Mouse (Mus musculus) right cerebral cortex, adult 2 months (tissue): ENCODE data around the gene Drd1.
A peak's percentile ranks its signal among the peaks of the same experiment; 100 is the strongest.

Experiments used
- DNase-seq, 2 experiments: peaks; one replicate each; pipeline ENCODE4 v3.0.0; 2021 to 2022; ENCODE audit warnings: low spot score in 2 of 2

The Drd1 gene

GRCm38 (mm10) chr13:54055448-54055861 lies at the start of gene Drd1:
Gene Drd1 (minus strand): TSS chr13:54055705.
- DNase-seq: peak; percentile 88

- DNase-seq: no peak
Measured at GRCm38 (mm10) chr13:54103866-54104265, 48.4 kb upstream of the Drd1 start.

GRCm38 (mm10) chr13:54103271-54103670 lies 47.8 kb upstream of the Drd1 start:
- DNase-seq: no peak

GRCm38 (mm10) chr13:54102061-54102460 lies 46.6 kb upstream of the Drd1 start:
- DNase-seq: no peak

- peak; percentile 71 to 79 for DNase-seq
Measured at GRCm38 (mm10) chr13:54101031-54101820, 45.7 kb upstream of the Drd1 start.

- DNase-seq: no peak
Measured at GRCm38 (mm10) chr13:54097797-54098196, 42.3 kb upstream of the Drd1 start.

- DNase-seq: no peak
Measured at GRCm38 (mm10) chr13:54097227-54097626, 41.7 kb upstream of the Drd1 start.

GRCm38 (mm10) chr13:54095721-54096120 lies 40.2 kb upstream of the Drd1 start:
- DNase-seq: no peak

- no peak for DNase-seq
Measured at GRCm38 (mm10) chr13:54094963-54095362, 39.5 kb upstream of the Drd1 start.

GRCm38 (mm10) chr13:54094349-54094748 lies 38.8 kb upstream of the Drd1 start:
- DNase-seq: no peak

- DNase-seq: no peak
Measured at GRCm38 (mm10) chr13:54091719-54092118, 36.2 kb upstream of the Drd1 start.

GRCm38 (mm10) chr13:54085266-54085665 lies 29.8 kb upstream of the Drd1 start:
- no peak for DNase-seq

GRCm38 (mm10) chr13:54084826-54085225 lies 29.3 kb upstream of the Drd1 start:
- DNase-seq: no peak

- no peak for DNase-seq
Measured at GRCm38 (mm10) chr13:54084178-54084577, 28.7 kb upstream of the Drd1 start.

GRCm38 (mm10) chr13:54082946-54083345 lies 27.4 kb upstream of the Drd1 start:
- no peak for DNase-seq

- DNase-seq: no peak
Measured at GRCm38 (mm10) chr13:54080785-54081184, 25.3 kb upstream of the Drd1 start.

- DNase-seq: no peak
Measured at GRCm38 (mm10) chr13:54079782-54080759, 24.6 kb upstream of the Drd1 start.

GRCm38 (mm10) chr13:54077470-54078174 lies 22.1 kb upstream of the Drd1 start:
- DNase-seq: no peak

- DNase-seq: no peak
Measured at GRCm38 (mm10) chr13:54076762-54077460, 21.4 kb upstream of the Drd1 start.

GRCm38 (mm10) chr13:54076051-54076450 lies 20.5 kb upstream of the Drd1 start:
- no peak for DNase-seq

GRCm38 (mm10) chr13:54075416-54075815 lies 19.9 kb upstream of the Drd1 start:
- DNase-seq: no peak
